Mouse (Mus musculus) MEL (cell line): ENCODE data around the gene Btg2. TPM values are rescaled to one million over a fixed set of nuclear protein-coding genes. Genes with fewer than 3 reads are reported as not detected.
A peak's percentile ranks its signal among the peaks of the same experiment; 100 is the strongest.

Experiments
- DNase-seq: peaks from one replicate; pipeline ENCODE4 v3.0.0; 2011; ENCODE audit warnings: low read depth, low spot score
- H3K27ac ChIP-seq: 2 replicates; pipeline ENCODE4 v1.5.1; 2012; ENCODE audit warnings: low read depth, mild to moderate bottlenecking, control low read depth, low read length, moderate library complexity; ENCODE audit not compliant: control insufficient read depth
- H3K27me3 ChIP-seq, 2 experiments: fragments of 150-350 bp in 1 of 2; sonication (generic) in 1 of 2; 2 replicates each; pipeline ENCODE4 v1.6.1; 2012; ENCODE audit warnings: low read length in 2 of 2, mild to moderate bottlenecking in 2 of 2, improper control_type of control experiment in 1 of 2, moderate library complexity in 1 of 2; ENCODE audit not compliant: insufficient read depth in 2 of 2, control insufficient read depth in 1 of 2
- H3K36me3 ChIP-seq, 2 experiments: 2 replicates each; pipeline ENCODE4 v1.6.1; 2012 to 2014; ENCODE audit warnings: low read length in 2 of 2, improper control_type of control experiment in 1 of 2, inconsistent platforms in 1 of 2, mild to moderate bottlenecking in 1 of 2; ENCODE audit not compliant: insufficient read depth in 2 of 2, control insufficient read depth in 1 of 2
- H3K4me1 ChIP-seq, 2 experiments: fragments of 150-350 bp in 1 of 2; sonication (generic) in 1 of 2; 2 replicates each; pipeline ENCODE4 v1.6.1; 2012; ENCODE audit warnings: low read length in 2 of 2, improper control_type of control experiment in 1 of 2, mild to moderate bottlenecking in 1 of 2; ENCODE audit not compliant: insufficient read depth in 2 of 2, control insufficient read depth in 1 of 2
- H3K4me3 ChIP-seq, 2 experiments: fragments of 150-350 bp in 1 of 2; sonication (generic) in 1 of 2; 2 replicates each; pipeline ENCODE4 v1.5.1; 2012; ENCODE audit warnings: low read depth in 2 of 2, low read length in 2 of 2, mild to moderate bottlenecking in 2 of 2, moderate library complexity in 2 of 2, control low read depth in 1 of 2, improper control_type of control experiment in 1 of 2; ENCODE audit not compliant: control insufficient read depth in 1 of 2, insufficient read depth in 1 of 2
- H3K79me2 ChIP-seq: 2 replicates; pipeline ENCODE4 v1.6.1; 2012; ENCODE audit warnings: mild to moderate bottlenecking, low read length, moderate library complexity; ENCODE audit not compliant: control insufficient read depth, poor library complexity, insufficient read depth
- H3K9ac ChIP-seq: 2 replicates; pipeline ENCODE4 v1.6.1; 2012; ENCODE audit warnings: low read depth, mild to moderate bottlenecking, control low read depth, low read length, moderate library complexity; ENCODE audit not compliant: control insufficient read depth, poor library complexity, severe bottlenecking
- H3K9me3 ChIP-seq: fragments of 150-350 bp; sonication (generic); replicated peaks from 2 replicates; pipeline ENCODE4 v1.6.1; 2012; ENCODE audit warnings: mild to moderate bottlenecking, low read length, improper control_type of control experiment, moderate library complexity; ENCODE audit not compliant: insufficient read depth
- CHD2 ChIP-seq: IDR thresholded peaks from 2 replicates; pipeline ENCODE4 v1.6.1; 2011; ENCODE audit warnings: low read length, improper control_type of control experiment
- E2F4 ChIP-seq: IDR thresholded peaks from 2 replicates; pipeline ENCODE4 v1.6.1; 2011; ENCODE audit warnings: low read depth, low read length, improper control_type of control experiment, borderline replicate concordance
- ELF1 ChIP-seq: IDR thresholded peaks from 2 replicates; pipeline ENCODE4 v1.6.1; 2014; ENCODE audit warnings: low read depth, mild to moderate bottlenecking, inconsistent platforms, low read length, improper control_type of control experiment, moderate library complexity
- EP300 ChIP-seq, 2 experiments: IDR thresholded peaks; 2 replicates each; pipeline ENCODE4 v1.6.1; 2011; ENCODE audit warnings: improper control_type of control experiment in 2 of 2, low read length in 2 of 2, low read depth in 1 of 2, mild to moderate bottlenecking in 1 of 2
- GATA1 ChIP-seq: IDR thresholded peaks from 2 replicates; pipeline ENCODE4 v1.6.1; 2011; ENCODE audit warnings: low read depth, low read length, improper control_type of control experiment
- JUND ChIP-seq: IDR thresholded peaks from 2 replicates; pipeline ENCODE4 v1.6.1; 2011; ENCODE audit warnings: low read depth, mild to moderate bottlenecking, improper control_type of control experiment, low read length
- KAT2A ChIP-seq: conservative IDR thresholded peaks from 2 replicates; pipeline ENCODE4 v1.6.1; 2012; ENCODE audit warnings: low read depth, low read length, improper control_type of control experiment, inconsistent platforms
- MAFK ChIP-seq: IDR thresholded peaks from 2 replicates; pipeline ENCODE4 v1.6.1; 2011; ENCODE audit warnings: low read depth, mild to moderate bottlenecking, low read length, improper control_type of control experiment, borderline replicate concordance
- MAX ChIP-seq: IDR thresholded peaks from 2 replicates; pipeline ENCODE4 v1.6.1; 2011; ENCODE audit warnings: low read length, improper control_type of control experiment
- MEF2A ChIP-seq: IDR thresholded peaks from 2 replicates; pipeline ENCODE4 v1.6.1; 2014; ENCODE audit warnings: low read depth, mild to moderate bottlenecking, inconsistent platforms, low read length, improper control_type of control experiment; ENCODE audit not compliant: poor library complexity, insufficient replicate concordance, severe bottlenecking; ENCODE audit errors: extremely low read depth
- MYC ChIP-seq: IDR thresholded peaks from 2 replicates; pipeline ENCODE4 v1.6.1; 2011; ENCODE audit warnings: low read depth, mild to moderate bottlenecking, low read length, improper control_type of control experiment, moderate library complexity
- POLR2AphosphoS2 ChIP-seq: IDR thresholded peaks from 2 replicates; pipeline ENCODE4 v1.6.1; 2011; ENCODE audit warnings: low read length, improper control_type of control experiment
- RAD21 ChIP-seq: IDR thresholded peaks from 2 replicates; pipeline ENCODE4 v1.6.1; 2011; ENCODE audit warnings: mild to moderate bottlenecking, low read depth, low read length, improper control_type of control experiment
- RCOR1 ChIP-seq: IDR thresholded peaks from 2 replicates; pipeline ENCODE4 v1.6.1; 2012; ENCODE audit warnings: low read depth, mild to moderate bottlenecking, inconsistent platforms, low read length, improper control_type of control experiment
- SIN3A ChIP-seq: IDR thresholded peaks from 2 replicates; pipeline ENCODE4 v1.6.1; 2012; ENCODE audit warnings: low read length, improper control_type of control experiment, inconsistent platforms
- SMC3 ChIP-seq: IDR thresholded peaks from 2 replicates; pipeline ENCODE4 v1.6.1; 2011; ENCODE audit warnings: low read depth, low read length, improper control_type of control experiment
- TAL1 ChIP-seq: IDR thresholded peaks from 2 replicates; pipeline ENCODE4 v1.6.1; 2012; ENCODE audit warnings: mild to moderate bottlenecking, inconsistent platforms, low read length, moderate library complexity, mixed read lengths
- USF2 ChIP-seq, 2 experiments: IDR thresholded peaks; 2 replicates each; pipeline ENCODE4 v1.6.1; 2011 to 2012; ENCODE audit warnings: improper control_type of control experiment in 2 of 2, low read length in 2 of 2, borderline replicate concordance in 1 of 2, inconsistent platforms in 1 of 2, low read depth in 1 of 2, mild to moderate bottlenecking in 1 of 2; ENCODE audit not compliant: insufficient read depth in 1 of 2
- ZKSCAN1 ChIP-seq: IDR thresholded peaks from 2 replicates; pipeline ENCODE4 v1.6.1; 2012; ENCODE audit warnings: low read depth, mild to moderate bottlenecking, inconsistent platforms, low read length, improper control_type of control experiment, moderate library complexity
- ZNF384 ChIP-seq: IDR thresholded peaks from 2 replicates; pipeline ENCODE4 v1.6.1; 2012; ENCODE audit warnings: low read depth, mild to moderate bottlenecking, inconsistent platforms, low read length, improper control_type of control experiment
- polyA plus RNA-seq, 2 experiments: library from polyadenylated mRNA; stranded (reverse) in 1 of 2; unstranded in 1 of 2; fragments of >175 nt in 1 of 2; fragments of >200 nt in 1 of 2; gene quantifications; 2 replicates each; pipeline versions ENCODE4 v1.2.1 to v1.2.4; 2012; ENCODE audit warnings: low replicate concordance in 2 of 2, low read depth in 1 of 2; ENCODE audit not compliant: insufficient read length in 2 of 2, insufficient read depth in 1 of 2, missing spikeins in 1 of 2
- total RNA-seq: library from RNA; depleted of rRNA; stranded (reverse); fragments of 300-350 nt; gene quantifications from 2 replicates; pipeline ENCODE4 v1.2.3, GENCODE M21; 2012

Btg2 gene
- total and polyA plus RNA-seq, 3 experiments, result 2.1 to 3.6 TPM; not detected in 1

DNA sequence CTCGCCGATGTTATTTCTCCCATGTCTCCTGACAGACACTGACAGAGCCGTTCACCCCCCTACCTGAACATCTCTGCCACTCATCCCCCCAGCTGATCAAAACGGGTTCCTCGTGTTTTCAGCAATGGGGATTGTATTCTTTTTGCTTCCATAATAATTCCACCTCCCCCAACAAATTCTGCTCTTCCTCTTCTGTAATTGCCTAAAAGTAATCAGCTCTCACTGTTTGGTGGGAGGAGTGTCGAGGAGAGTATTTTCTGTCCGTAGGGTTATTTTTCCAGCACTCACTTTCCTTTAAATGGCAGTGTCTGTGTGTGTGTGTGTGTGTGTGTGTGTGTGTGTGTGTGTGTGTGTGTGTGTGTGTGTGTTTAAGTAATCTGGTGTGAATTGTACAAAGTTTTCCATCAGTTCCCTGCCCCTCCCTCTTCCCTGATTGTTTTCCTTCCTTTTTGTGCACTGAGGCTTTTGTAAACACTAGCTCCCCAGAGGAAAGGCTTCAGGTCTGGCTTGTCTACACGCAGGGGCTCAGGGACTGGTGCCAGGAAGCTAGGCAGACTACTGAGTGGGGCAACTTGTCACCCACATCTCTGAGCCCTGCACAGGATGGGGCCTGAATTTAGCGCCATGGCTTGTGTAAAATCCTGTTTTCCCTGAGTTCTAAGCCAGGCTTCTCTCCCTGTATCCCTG, 700 bp upstream of the Btg2 start:
- Histone ChIP-seq H3K9me3 (no peaks in the 10 kb centered on the region), H3K27ac (no peak overlapping the region), H3K4me1 (peaks cover 0 to 27% of the 10 kb centered on the region in 2 experiments), H3K79me2 (no peaks in the 10 kb centered on the region; the same call in 1 of the 2 replicates), H3K27me3 (no peaks in the 10 kb centered on the region), H3K9ac (peak overlapping the region; percentile 46), H3K36me3 (peaks cover 0 to 11% of the 10 kb centered on the region in 2 experiments; a peak in 2 of 4 replicates), H3K4me3 (peak overlapping the region; percentile 31 to 53)
- TF ChIP-seq SMC3, result no peak
- no peak for TF ChIP-seq GATA1
- no peak for TF ChIP-seq MAFK
- TF ChIP-seq SIN3A, result no peak
- TF ChIP-seq EP300 (IDR thresholded peaks at IDR 0.05; ENCODE audit: low read depth in 1 of 2, low read length in 2 of 2), result no peak
- TF ChIP-seq CHD2, result no peak
- TF ChIP-seq RCOR1, result no peak
- no peak for TF ChIP-seq ELF1
- TF ChIP-seq MAX, result no peak
- TF ChIP-seq MYC, result no peak
- no peak for TF ChIP-seq E2F4
- TF ChIP-seq JUND, result no peak
- no peak for TF ChIP-seq TAL1
- TF ChIP-seq ZNF384, result no peak
- no peak for TF ChIP-seq ZKSCAN1
- no peak for TF ChIP-seq POLR2AphosphoS2
- no peak for TF ChIP-seq KAT2A
- TF ChIP-seq USF2 (IDR thresholded peaks at IDR 0.05; ENCODE audit: borderline replicate concordance in 1 of 2, insufficient read depth in 1 of 2, low read depth in 1 of 2, low read length in 2 of 2), result no peak
- no peak for TF ChIP-seq RAD21
- TF ChIP-seq MEF2A, result no peak
- no peak for DNase-seq
